In the genomic region with DNA sequence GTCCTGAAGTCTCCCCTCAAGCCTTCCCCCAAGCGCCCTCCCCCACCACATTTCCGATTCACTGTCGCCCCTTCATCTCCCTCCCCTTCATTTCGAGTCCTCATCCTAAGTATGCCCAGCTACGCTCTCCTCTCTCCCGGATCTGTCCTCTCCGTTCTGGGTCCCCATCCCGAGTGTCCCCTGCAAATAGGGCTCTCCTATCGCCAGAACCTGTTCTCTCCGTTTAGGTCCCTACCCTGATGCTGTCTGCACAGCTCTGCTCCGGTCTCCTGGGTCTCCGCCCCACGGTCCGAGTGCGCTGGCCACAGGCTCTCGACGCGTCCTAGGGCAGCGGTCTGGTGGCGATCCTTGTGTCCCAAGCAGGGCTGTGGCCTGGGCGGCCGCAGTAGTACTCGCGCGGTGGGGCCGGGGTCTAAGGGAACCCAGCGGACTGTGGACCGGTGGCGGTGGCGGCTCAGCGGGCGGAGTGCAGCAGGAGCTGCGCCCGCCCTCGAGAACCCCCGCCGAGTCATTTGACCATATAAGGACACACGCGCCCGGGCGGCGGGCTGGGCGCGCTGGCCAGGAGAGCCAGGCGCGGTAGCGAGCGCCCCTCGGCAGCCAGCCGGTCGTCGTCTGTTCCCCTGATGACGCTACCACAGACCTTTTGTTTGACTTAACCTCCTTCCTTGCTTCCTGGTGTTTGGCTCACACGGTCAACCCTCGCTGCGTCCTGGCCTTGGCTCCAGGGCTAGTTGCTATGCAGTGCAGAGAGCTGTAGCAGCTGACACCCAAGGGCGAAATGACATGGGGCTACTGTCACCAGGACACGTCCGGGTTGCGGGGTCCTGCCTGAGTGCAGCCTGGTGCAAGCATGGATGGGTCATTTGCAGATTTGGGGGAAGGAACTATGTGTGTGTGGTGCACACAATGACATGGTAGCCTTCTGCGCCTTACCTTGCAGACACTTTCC, we compare ENCODE assay signal across 8 mouse cellular contexts. TPM values are rescaled to one million over a fixed set of nuclear protein-coding genes. Genes with fewer than 3 reads are reported as not detected.
DNase-seq lines count a peak whose midpoint lies in the region; ATAC-seq and TF ChIP-seq lines count a peak whose summit lies in the region.

No protein-coding gene starts in this region.

- peak overlapping the region; percentile 97 for H3K4me2 ChIP-seq in forebrain, postnatal 0 days (ENCODE audit: low read depth)
- H3K4me2 ChIP-seq in lung, embryonic 15.5 days, result peak overlapping the region; percentile 97

- H3K27me3 ChIP-seq in forebrain, postnatal 0 days (ENCODE audit: insufficient read depth, low read length), result peaks cover 3% of the 10 kb centered on the region; the same call in 1 of the 2 replicates
- H3K27me3 ChIP-seq in lung, embryonic 15.5 days, result no peaks in the 10 kb centered on the region; the same call in 1 of the 2 replicates

- TF ChIP-seq CTCF in brain, embryonic 14.5 days (IDR thresholded peaks at IDR 0.05; ENCODE audit: borderline replicate concordance, extremely low read depth, insufficient read depth, insufficient read length), result no peak
- no peak for TF ChIP-seq CTCF in forebrain, postnatal 0 days (IDR thresholded peaks at IDR 0.05; ENCODE audit: low read depth)
- TF ChIP-seq CTCF in olfactory bulb, adult 2 months (IDR thresholded peaks at IDR 0.05; ENCODE audit: insufficient read depth, low read depth, low read length), result no peak

- no peak for TF ChIP-seq POLR2A in brain, embryonic 14.5 days (IDR thresholded peaks at IDR 0.05; ENCODE audit: borderline replicate concordance, extremely low read depth, insufficient read depth, insufficient read length, poor library complexity, severe bottlenecking)
- peak; percentile 63 for TF ChIP-seq POLR2A in olfactory bulb, adult 2 months (IDR thresholded peaks at IDR 0.05; ENCODE audit: insufficient read depth, low read depth, low read length)

- no peaks in the 10 kb centered on the region for H3K36me3 ChIP-seq in forebrain, postnatal 0 days (ENCODE audit: insufficient read depth)
- no peaks in the 10 kb centered on the region for H3K36me3 ChIP-seq in lung, embryonic 15.5 days

- H3K4me1 ChIP-seq in forebrain, postnatal 0 days (ENCODE audit: insufficient read depth), result no peaks in the 10 kb centered on the region; the same call in 1 of the 2 replicates
- peaks cover 12% of the 10 kb centered on the region for H3K4me1 ChIP-seq in lung, embryonic 15.5 days
- peaks cover 18% of the 10 kb centered on the region for H3K4me1 ChIP-seq in olfactory bulb, adult 2 months (ENCODE audit: control insufficient read depth, insufficient read depth, low read length)

- H3K9me3 ChIP-seq in forebrain, postnatal 0 days (ENCODE audit: low read length), result no peaks in the 10 kb centered on the region
- no peaks in the 10 kb centered on the region for H3K9me3 ChIP-seq in lung, embryonic 15.5 days

- 5% methylated on average over 61 of the region's 61 CpGs for WGBS in forebrain, postnatal 0 days
- 4% methylated on average over 61 of the region's 61 CpGs for WGBS in lung, embryonic 15.5 days
- WGBS in olfactory bulb, adult 2 months, result 5% methylated on average over 61 of the region's 61 CpGs

- DNase-seq in brain, embryonic 14.5 days (ENCODE audit: low read depth), result peak; percentile 81
- DNase-seq in forebrain, postnatal 0 days, result peak; percentile 72
- DNase-seq in layer of hippocampus, adult 9-11 months, result peak; percentile 69
- peak; percentile 65 for DNase-seq in thymus, postnatal 25 days

- ATAC-seq in CD4-positive, CD25-positive, alpha-beta regulatory T cell, adult 4 months, result peak; percentile 94
- peak; percentile 92 for ATAC-seq in forebrain, postnatal 0 days
- peak; percentile 91 to 93 for ATAC-seq in hematopoietic stem cell, adult 5-6 weeks (replicated peaks in 1 of 2; ENCODE audit: insufficient read depth in 1 of 2, low FRiP score in 2 of 2, low TSS enrichment in 1 of 2, low read depth in 1 of 2, poor library complexity in 2 of 2, severe bottlenecking in 2 of 2)
- peak; percentile 94 for ATAC-seq in lung, embryonic 15.5 days (ENCODE audit: borderline replicate concordance, extremely low read depth, low FRiP score, low TSS enrichment)

- H3K9ac ChIP-seq in forebrain, postnatal 0 days, result peak overlapping the region; percentile 85
- peak overlapping the region; percentile 69 for H3K9ac ChIP-seq in lung, embryonic 15.5 days

- H3K27ac ChIP-seq in forebrain, postnatal 0 days (ENCODE audit: low read depth, low read length), result peak overlapping the region; percentile 70
- H3K27ac ChIP-seq in lung, embryonic 15.5 days, result peak overlapping the region; percentile 62; the same call in 1 of the 2 replicates
- H3K27ac ChIP-seq in olfactory bulb, adult 2 months (ENCODE audit: insufficient read depth, low read depth, low read length), result peak overlapping the region; percentile 68

- peak overlapping the region; percentile 76 for H3K4me3 ChIP-seq in forebrain, postnatal 0 days (ENCODE audit: low read depth, low read length)
- peak overlapping the region; percentile 65 for H3K4me3 ChIP-seq in lung, embryonic 15.5 days
- H3K4me3 ChIP-seq in olfactory bulb, adult 2 months (ENCODE audit: insufficient read depth, low read depth, low read length), result peak overlapping the region; percentile 63

RNA-seq across cellular contexts. Expression of a gene that starts 33.0 kb away (rescaled TPM):
- 1 to 10 TPM in 1 of 2 experiments, under 1 TPM in 1; 0.89 to 1.9 TPM for polyA plus RNA-seq in CD4-positive, CD25-positive, alpha-beta regulatory T cell, adult 4 months (2017; shearing (Covaris generic))
- 15.4 and 17.2 TPM in 2 replicates for polyA plus RNA-seq in brain, embryonic 14.5 days (2012; rRNA removed)
- total RNA-seq in forebrain, postnatal 0 days (2014; rRNA removed), result 32.1 and 33.1 TPM in 2 replicates
- 23.1 and 27.8 TPM in 2 replicates for polyA plus RNA-seq in forebrain, postnatal 0 days (2015; fragmentation: Nextera tagmentation; extraction: Ambion mirVana)
- total RNA-seq in hematopoietic stem cell, adult 5-6 weeks (2017), result 2.3 TPM in 1 of 2 replicates, not detected in the other
- 35.0 and 36.9 TPM in 2 replicates for polyA plus RNA-seq in lung, embryonic 15.5 days (2015; fragmentation: Nextera tagmentation; extraction: Ambion mirVana)
- polyA plus RNA-seq in olfactory bulb, adult 2 months (2012; ENCODE audit: insufficient read depth, insufficient read length, low replicate concordance, missing spikeins), result not detected in 2 replicates

Comparison
In these comparisons a context has a peak if more than half of its experiments do, and no peak if none do; other contexts are left out.
1. Peak in every context shown above with its lines: DNase-seq, ATAC-seq, H3K4me3 ChIP-seq and H3K27ac ChIP-seq.